Mouse (Mus musculus): Measurements from ENCODE around the gene Ctsf.
"Not testable (repeated sequence)": the region's sequence is repeated elsewhere in the genome, so short reads cannot be mapped to it uniquely, and the experiment has no call there.

The Ctsf gene

GRCm38 (mm10) chr19:4854552-4855469 is at the start of gene Ctsf:
Gene Ctsf, plus strand, starts transcription at chr19:4855130.
- peak; percentile 75 to 90 for DNase-seq (ENCODE audit: low spot score in 2 of 2)

- no peak for DNase-seq (ENCODE audit: low spot score in 2 of 2)
These were observed 44.6 kb upstream of the Ctsf start for GRCm38 (mm10) chr19:4810309-4810708.

GRCm38 (mm10) chr19:4810746-4811062 is 44.2 kb upstream of the Ctsf start:
- DNase-seq (ENCODE audit: low spot score in 2 of 2), result no peak

- peak; percentile 92 to 99 for DNase-seq (ENCODE audit: low spot score in 2 of 2)
These were observed 43.6 kb upstream of the Ctsf start, which contains the start of the genes Gm21992 and Rbm14 for GRCm38 (mm10) chr19:4811063-4811908. Gene Gm21992, minus strand, starts transcription at chr19:4811612. Gene Rbm14, minus strand, starts transcription at chr19:4811634.

GRCm38 (mm10) chr19:4811909-4812242 is 43.1 kb upstream of the Ctsf start:
- no peak for DNase-seq (ENCODE audit: low spot score in 2 of 2)

GRCm38 (mm10) chr19:4812334-4812949 is 42.5 kb upstream of the Ctsf start:
- not testable (repeated sequence) for DNase-seq (ENCODE audit: low spot score in 2 of 2)

- DNase-seq (ENCODE audit: low spot score in 2 of 2), result no peak
These were observed 41.9 kb upstream of the Ctsf start for GRCm38 (mm10) chr19:4813015-4813414.

GRCm38 (mm10) chr19:4817182-4817835 is 37.6 kb upstream of the Ctsf start:
- no peak for DNase-seq (ENCODE audit: low spot score in 2 of 2)

GRCm38 (mm10) chr19:4820678-4821303 is 34.1 kb upstream of the Ctsf start:
- DNase-seq (ENCODE audit: low spot score in 2 of 2), result peak; percentile 29 to 81

- DNase-seq (ENCODE audit: low spot score in 2 of 2), result peak in 1 of 2 experiments; percentile 23
These were observed 26.4 kb upstream of the Ctsf start for GRCm38 (mm10) chr19:4828444-4829114.

- peak in 1 of 2 experiments; percentile 76 for DNase-seq (ENCODE audit: low spot score in 2 of 2)
These were observed 25.8 kb upstream of the Ctsf start for GRCm38 (mm10) chr19:4829156-4829555.

GRCm38 (mm10) chr19:4833977-4834376 is 21.0 kb upstream of the Ctsf start:
- DNase-seq (ENCODE audit: low spot score in 2 of 2), result no peak

- DNase-seq (ENCODE audit: low spot score in 2 of 2), result no peak
These were observed 18.8 kb upstream of the Ctsf start for GRCm38 (mm10) chr19:4836096-4836495.

GRCm38 (mm10) chr19:4837049-4837448 is 17.9 kb upstream of the Ctsf start:
- DNase-seq (ENCODE audit: low spot score in 2 of 2), result no peak

- no peak for DNase-seq (ENCODE audit: low spot score in 2 of 2)
These were observed 16.3 kb upstream of the Ctsf start for GRCm38 (mm10) chr19:4838526-4839140.

GRCm38 (mm10) chr19:4839149-4839548 is 15.8 kb upstream of the Ctsf start, which contains the start of the genes Ccs and Ccdc87:
Gene Ccs, minus strand, starts transcription at chr19:4839332.
Gene Ccdc87, plus strand, starts transcription at chr19:4839366.
- DNase-seq (ENCODE audit: low spot score in 2 of 2), result peak; percentile 96 to 97

GRCm38 (mm10) chr19:4840848-4841247 is 14.1 kb upstream of the Ctsf start:
- DNase-seq (ENCODE audit: low spot score in 2 of 2), result no peak

- no peak for DNase-seq (ENCODE audit: low spot score in 2 of 2)
These were observed 12.3 kb upstream of the Ctsf start for GRCm38 (mm10) chr19:4842611-4843010.

GRCm38 (mm10) chr19:4845846-4846245 is 9.1 kb upstream of the Ctsf start:
- DNase-seq (ENCODE audit: low spot score in 2 of 2), result no peak

GRCm38 (mm10) chr19:4847490-4847889 is 7.4 kb upstream of the Ctsf start:
- peak in 1 of 2 experiments; percentile 7 for DNase-seq (ENCODE audit: low spot score in 2 of 2)

Measured in urinary bladder, postnatal 36 days (tissue).